Mouse (Mus musculus) midbrain, embryonic 15.5 days (tissue): ENCODE measurements around the gene Card9. TPM values are rescaled to one million over a fixed set of nuclear protein-coding genes. Genes with fewer than 3 reads are reported as not detected.

ENCODE experiments used
- ATAC-seq: fragments of 200-750 bp; cut with Nextera tagmentation; replicated peaks from 2 replicates; pipeline ENCODE4 v1.8.0; 2017; ENCODE audit warnings: moderate TSS enrichment
- H3K27ac ChIP-seq: fragments of 300-500 bp; sonication (generic); 2 replicates; pipeline ENCODE4 v1.5.1; 2015; ENCODE audit warnings: mild to moderate bottlenecking, inconsistent platforms
- H3K27me3 ChIP-seq: fragments of 300-500 bp; sonication (generic); replicated peaks from 2 replicates; pipeline ENCODE4 v1.6.1; 2015; ENCODE audit warnings: inconsistent platforms
- H3K36me3 ChIP-seq: fragments of 300-500 bp; sonication (generic); replicated peaks from 2 replicates; pipeline ENCODE4 v1.6.1; 2015; ENCODE audit warnings: inconsistent platforms
- H3K4me1 ChIP-seq: fragments of 300-500 bp; sonication (generic); 2 replicates; pipeline ENCODE4 v1.6.1; 2015; ENCODE audit warnings: inconsistent platforms
- H3K4me2 ChIP-seq: fragments of 300-500 bp; sonication (generic); 2 replicates; pipeline ENCODE4 v1.6.1; 2015; ENCODE audit warnings: inconsistent platforms, mild to moderate bottlenecking, moderate library complexity
- H3K4me3 ChIP-seq: fragments of 300-500 bp; sonication (generic); 2 replicates; pipeline ENCODE4 v1.5.1; 2015; ENCODE audit warnings: mild to moderate bottlenecking, inconsistent platforms
- H3K9ac ChIP-seq: fragments of 300-500 bp; sonication (generic); 2 replicates; pipeline ENCODE4 v1.6.1; 2015; ENCODE audit warnings: mild to moderate bottlenecking, inconsistent platforms
- H3K9me3 ChIP-seq: fragments of 300-500 bp; sonication (generic); 2 replicates; pipeline ENCODE4 v1.6.1; 2016; ENCODE audit warnings: inconsistent platforms
- WGBS: fragments of 180-500 bp; shearing (Covaris S2); methylation state at CpG from one replicate; pipeline ENCODE4 v1.1.7; 2015; ENCODE audit warnings: mixed read lengths; 5-methylcytosine and 5-hydroxymethylcytosine counted together
- polyA plus RNA-seq: library from polyadenylated mRNA; unstranded; fragments of >200 nt; fragmentation: Nextera tagmentation; extraction: Ambion mirVana; gene quantifications from 2 replicates; pipeline ENCODE4 v1.2.1, GENCODE M21; 2015

Card9 gene
- polyA plus RNA-seq, 1 experiment from 2014 or later = 2.9 TPM

DNA sequence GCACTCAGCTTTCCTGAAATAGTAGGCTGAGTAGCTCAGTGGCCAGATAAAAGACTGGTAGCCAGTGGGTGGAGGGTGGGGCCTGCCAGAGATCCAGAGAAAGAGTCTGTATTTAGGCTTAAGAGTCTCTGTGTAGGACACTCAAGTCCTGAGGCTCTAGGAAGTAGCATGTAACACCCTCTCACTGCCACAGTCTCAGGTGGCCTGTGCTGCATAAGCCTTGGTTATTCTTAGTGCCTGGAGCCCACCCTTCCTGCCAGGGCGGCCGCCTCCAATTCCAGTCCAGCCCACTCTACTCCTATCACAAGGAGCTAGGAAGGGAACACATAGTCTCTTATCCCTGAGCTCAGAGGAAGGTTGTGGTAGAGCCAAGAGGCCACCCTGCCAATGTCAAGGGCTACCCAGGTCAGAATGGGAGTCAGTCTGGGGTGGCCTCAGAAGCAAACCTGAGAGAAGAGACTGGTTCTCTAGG, 19.2 kb downstream of the Card9 start:
- Histone ChIP-seq H3K27ac (no peak overlapping the region; the same call in 1 of the 2 replicates), H3K9me3 (no peaks in the 10 kb centered on the region), H3K36me3 (peaks cover 51% of the 10 kb centered on the region), H3K4me3 (no peak overlapping the region), H3K9ac (no peak overlapping the region), H3K4me1 (no peaks in the 10 kb centered on the region), H3K4me2 (no peak overlapping the region), H3K27me3 (no peaks in the 10 kb centered on the region)
- WGBS = 92% methylated on average over 2 of the region's 2 CpGs
- ATAC-seq = no peak

DNA sequence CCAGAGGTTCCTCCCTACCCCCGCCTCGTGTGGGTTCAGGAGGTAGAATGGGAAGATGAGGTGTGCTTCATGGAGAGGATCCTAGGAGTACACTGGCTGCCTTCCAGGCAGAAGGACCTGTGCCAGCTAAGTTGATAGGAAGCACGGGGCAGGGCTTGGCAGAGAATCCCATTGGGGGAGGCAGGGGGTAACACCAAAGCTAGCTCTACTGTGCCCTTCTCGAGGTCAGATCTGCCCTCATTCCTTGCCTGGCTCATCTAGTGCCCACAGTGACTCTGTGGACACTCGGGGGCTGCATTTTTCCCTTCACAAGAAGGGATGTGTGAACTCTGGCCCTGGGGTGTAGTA, 21.5 kb downstream of the Card9 start:
- H3K9ac ChIP-seq = no peak overlapping the region
- 90% methylated on average over 5 of the region's 5 CpGs for WGBS
- H3K4me2 ChIP-seq = no peak overlapping the region
- ATAC-seq = no peak
- H3K36me3 ChIP-seq = peaks cover 37% of the 10 kb centered on the region
- no peaks in the 10 kb centered on the region for H3K27me3 ChIP-seq
- no peak overlapping the region for H3K27ac ChIP-seq
- H3K4me1 ChIP-seq = no peaks in the 10 kb centered on the region
- H3K9me3 ChIP-seq = no peaks in the 10 kb centered on the region
- no peak overlapping the region for H3K4me3 ChIP-seq

DNA sequence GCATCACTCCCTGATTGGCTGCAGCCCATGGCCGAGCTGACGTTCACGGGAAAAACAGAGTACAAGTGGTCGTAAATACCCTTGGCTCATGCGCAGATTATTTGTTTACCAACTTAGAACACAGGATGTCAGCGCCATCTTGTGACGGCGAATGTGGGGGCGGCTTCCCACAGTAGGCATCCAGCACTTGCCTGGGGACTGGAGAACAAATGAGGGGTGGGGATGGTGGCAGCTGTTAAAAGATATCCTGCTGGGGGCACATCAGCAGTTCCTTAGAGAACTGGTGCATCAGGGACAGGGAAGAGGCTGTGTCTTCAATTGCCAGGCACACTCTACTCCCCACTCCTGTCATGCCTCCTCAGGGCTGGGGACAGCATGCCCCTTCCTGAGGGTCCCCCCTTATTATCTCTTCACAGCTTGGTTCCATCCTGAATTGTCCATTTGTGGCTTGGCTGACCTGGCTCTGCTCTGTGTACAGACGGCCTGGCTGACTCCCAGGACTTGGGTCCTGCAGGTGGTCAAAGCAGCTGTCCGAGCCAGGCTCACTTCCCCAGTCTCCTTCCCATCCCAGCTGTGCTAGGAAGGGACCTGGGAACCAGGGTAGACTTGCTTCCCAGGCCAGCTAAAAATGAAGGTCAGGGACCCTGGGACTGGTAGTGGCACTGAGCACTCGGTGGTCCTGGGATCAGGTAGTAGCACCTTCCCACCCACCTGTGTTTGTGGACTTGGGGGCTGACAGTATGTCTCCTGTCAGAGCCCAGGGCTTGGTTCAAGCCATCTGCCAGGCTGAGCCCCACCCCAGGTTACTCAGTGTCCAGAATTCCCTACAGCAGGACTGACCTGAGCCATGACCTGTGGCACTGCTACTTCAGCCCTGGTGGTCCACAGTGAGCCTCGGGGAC, 22.2 kb downstream of the Card9 start:
- 82% methylated on average over 9 of the region's 13 CpGs for WGBS
- no peak overlapping the region for H3K9ac ChIP-seq
- no peak overlapping the region for H3K27ac ChIP-seq
- H3K4me3 ChIP-seq = no peak overlapping the region
- H3K36me3 ChIP-seq = peaks cover 37% of the 10 kb centered on the region
- no peaks in the 10 kb centered on the region for H3K9me3 ChIP-seq
- no peaks in the 10 kb centered on the region for H3K27me3 ChIP-seq
- no peak overlapping the region for H3K4me2 ChIP-seq
- ATAC-seq = peak; percentile 30; the same call in 1 of the 2 replicates
- H3K4me1 ChIP-seq = no peaks in the 10 kb centered on the region

DNA sequence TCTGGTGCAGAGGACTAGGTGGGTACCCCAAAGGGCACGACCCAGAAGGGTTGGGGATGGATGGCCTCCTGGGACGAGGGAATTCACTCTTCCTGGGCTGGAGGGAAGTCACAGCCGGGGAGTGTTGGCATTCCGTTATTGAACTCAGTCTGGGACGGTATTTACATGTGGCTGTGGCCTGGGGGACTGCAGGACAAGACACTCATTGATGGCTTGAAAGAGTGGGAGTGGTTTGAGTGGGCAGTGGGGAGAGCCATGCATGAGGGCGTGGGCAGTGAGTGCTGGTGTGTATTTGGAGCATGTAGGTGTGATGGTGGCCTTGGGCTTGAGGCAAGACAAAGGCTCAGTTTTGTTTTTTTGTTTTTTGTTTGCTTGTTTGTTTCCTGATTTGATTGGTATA, 30.0 kb downstream of the Card9 start:
- ATAC-seq = no peak; the same call in 1 of the 2 replicates
- 78% methylated on average over 6 of the region's 6 CpGs for WGBS

DNA sequence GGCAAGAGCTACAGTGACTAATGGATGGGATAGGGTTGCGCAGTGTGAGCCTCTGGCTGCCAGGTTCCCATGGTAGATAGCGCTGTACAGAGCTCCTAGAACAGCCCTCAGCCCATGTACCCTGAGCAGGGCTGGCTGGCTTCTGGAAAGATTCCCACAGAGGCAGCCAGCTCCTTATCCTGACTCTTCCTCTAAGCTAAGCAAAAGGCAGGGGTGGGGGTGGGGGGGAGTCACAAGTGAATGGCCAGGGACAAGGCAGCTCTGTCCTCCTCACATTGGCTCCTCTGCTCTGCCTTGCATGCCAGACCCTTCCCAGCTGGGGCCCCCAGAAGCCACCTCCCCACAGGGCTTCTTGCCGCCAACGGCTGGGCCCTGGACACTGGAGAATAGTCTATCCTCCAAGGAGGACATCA, 30.7 kb downstream of the Card9 start:
- 76% methylated on average over 4 of the region's 4 CpGs for WGBS
- no peak overlapping the region for H3K9ac ChIP-seq
- no peaks in the 10 kb centered on the region for H3K9me3 ChIP-seq
- no peak overlapping the region for H3K4me3 ChIP-seq
- ATAC-seq = peak; percentile 55
- no peak overlapping the region for H3K4me2 ChIP-seq
- H3K4me1 ChIP-seq = no peaks in the 10 kb centered on the region
- peaks cover 34% of the 10 kb centered on the region for H3K36me3 ChIP-seq
- H3K27me3 ChIP-seq = no peaks in the 10 kb centered on the region
- peak overlapping the region; percentile 52; the same call in 1 of the 2 replicates for H3K27ac ChIP-seq

More for the DNA sequence above, 30.0 kb downstream of the Card9 start:
- H3K4me3 ChIP-seq = no peak overlapping the region
- peaks cover 32% of the 10 kb centered on the region for H3K36me3 ChIP-seq
- no peaks in the 10 kb centered on the region for H3K4me1 ChIP-seq
- H3K27ac ChIP-seq = peak overlapping the region; percentile 29; the same call in 1 of the 2 replicates
- H3K27me3 ChIP-seq = no peaks in the 10 kb centered on the region
- no peaks in the 10 kb centered on the region for H3K9me3 ChIP-seq
- H3K9ac ChIP-seq = no peak overlapping the region
- H3K4me2 ChIP-seq = no peak overlapping the region

DNA sequence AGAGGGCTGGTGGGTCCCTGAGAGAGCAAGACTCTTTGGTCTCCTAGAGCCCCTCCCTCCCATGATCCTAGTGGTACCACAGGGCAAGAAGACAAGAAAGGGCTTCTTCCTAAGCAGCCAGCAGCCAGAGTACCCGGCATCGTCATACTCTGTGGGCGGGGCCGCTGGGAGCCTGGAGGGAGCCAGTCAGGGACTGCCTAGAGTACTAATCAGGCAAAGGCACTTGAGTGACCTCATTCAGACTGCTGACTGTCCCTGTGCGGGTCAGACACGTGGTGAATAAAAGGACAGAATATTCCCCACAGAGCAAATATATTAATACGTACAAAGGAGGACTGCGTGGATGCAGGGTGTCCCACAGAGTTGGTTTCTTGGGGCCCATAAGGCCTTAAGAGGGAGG, 31.3 kb downstream of the Card9 start:
- Histone ChIP-seq H3K27ac (no peak overlapping the region), H3K27me3 (no peaks in the 10 kb centered on the region), H3K9me3 (no peaks in the 10 kb centered on the region), H3K4me2 (no peak overlapping the region), H3K4me1 (no peaks in the 10 kb centered on the region), H3K9ac (no peak overlapping the region), H3K36me3 (peaks cover 39% of the 10 kb centered on the region), H3K4me3 (no peak overlapping the region)
- ATAC-seq = no peak
- WGBS = 55% methylated on average over 8 of the region's 8 CpGs

GRCm38 (mm10) chr2:26327852-26328251, 32.9 kb downstream of the Card9 start:
- H3K27ac ChIP-seq = no peak overlapping the region
- H3K36me3 ChIP-seq = peaks cover 50% of the 10 kb centered on the region
- H3K4me1 ChIP-seq = no peaks in the 10 kb centered on the region
- no peak overlapping the region for H3K4me3 ChIP-seq
- WGBS = 86% methylated on average over 4 of the region's 4 CpGs
- ATAC-seq = no peak
- no peaks in the 10 kb centered on the region for H3K27me3 ChIP-seq
- H3K9me3 ChIP-seq = no peaks in the 10 kb centered on the region
- H3K4me2 ChIP-seq = no peak overlapping the region
- H3K9ac ChIP-seq = no peak overlapping the region

- Histone ChIP-seq H3K9ac (no peak overlapping the region), H3K27ac (no peak overlapping the region), H3K4me1 (peaks cover 12% of the 10 kb centered on the region), H3K36me3 (peaks cover 46% of the 10 kb centered on the region), H3K27me3 (no peaks in the 10 kb centered on the region), H3K4me2 (no peak overlapping the region), H3K4me3 (no peak overlapping the region), H3K9me3 (no peaks in the 10 kb centered on the region)
- WGBS = 66% methylated on average over 15 of the region's 15 CpGs
- peak; percentile 66 for ATAC-seq
Measured at GRCm38 (mm10) chr2:26325386-26326181, 35.1 kb downstream of the Card9 start.

GRCm38 (mm10) chr2:26324917-26325316, 35.8 kb downstream of the Card9 start:
- Histone ChIP-seq H3K9ac (no peak overlapping the region), H3K4me2 (no peak overlapping the region), H3K4me1 (peaks cover 19% of the 10 kb centered on the region), H3K27me3 (no peaks in the 10 kb centered on the region), H3K9me3 (no peaks in the 10 kb centered on the region), H3K36me3 (peaks cover 46% of the 10 kb centered on the region), H3K27ac (no peak overlapping the region), H3K4me3 (no peak overlapping the region)
- ATAC-seq = no peak
- 91% methylated on average over 2 of the region's 2 CpGs for WGBS

DNA sequence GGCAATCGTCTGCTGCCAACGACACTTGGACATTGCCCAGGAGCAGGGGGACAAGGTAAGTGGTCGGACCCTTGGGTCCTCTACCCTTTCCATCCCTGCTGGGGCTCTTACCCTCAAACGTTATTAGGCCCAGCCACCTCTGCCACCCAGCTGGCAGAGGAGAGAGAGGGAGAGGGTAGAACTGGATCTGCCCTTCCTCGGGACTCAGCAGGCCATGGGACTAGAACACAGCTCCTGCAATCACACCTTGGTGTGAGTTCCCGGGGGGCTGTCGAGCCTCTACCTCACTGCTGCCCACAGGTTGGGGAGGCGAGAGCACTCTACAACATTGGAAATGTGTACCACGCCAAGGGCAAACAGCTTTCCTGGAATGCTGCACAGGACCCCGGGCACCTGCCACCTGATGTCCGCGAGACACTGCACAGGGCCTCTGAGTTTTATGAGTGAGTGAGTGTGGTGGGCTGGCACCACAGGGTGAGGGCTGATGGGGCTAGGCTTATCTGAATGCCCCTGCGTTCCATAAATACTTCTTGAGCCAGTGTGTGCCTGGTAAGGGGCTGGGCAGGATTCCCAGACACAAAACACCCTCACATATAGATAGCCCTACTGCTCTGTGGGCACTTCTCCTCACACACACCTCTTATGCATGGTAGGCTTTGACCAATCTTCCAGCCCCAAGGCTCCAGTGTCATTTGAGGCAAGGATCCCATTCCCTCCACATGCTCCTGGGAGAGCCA, 37.0 kb downstream of the Card9 start:
- Histone ChIP-seq H3K4me3 (no peak overlapping the region), H3K36me3 (peaks cover 43% of the 10 kb centered on the region), H3K9ac (no peak overlapping the region), H3K27me3 (no peaks in the 10 kb centered on the region), H3K27ac (no peak overlapping the region), H3K4me1 (peaks cover 30% of the 10 kb centered on the region), H3K4me2 (no peak overlapping the region), H3K9me3 (no peaks in the 10 kb centered on the region)
- ATAC-seq = no peak
- 96% methylated on average over 13 of the region's 13 CpGs for WGBS

DNA sequence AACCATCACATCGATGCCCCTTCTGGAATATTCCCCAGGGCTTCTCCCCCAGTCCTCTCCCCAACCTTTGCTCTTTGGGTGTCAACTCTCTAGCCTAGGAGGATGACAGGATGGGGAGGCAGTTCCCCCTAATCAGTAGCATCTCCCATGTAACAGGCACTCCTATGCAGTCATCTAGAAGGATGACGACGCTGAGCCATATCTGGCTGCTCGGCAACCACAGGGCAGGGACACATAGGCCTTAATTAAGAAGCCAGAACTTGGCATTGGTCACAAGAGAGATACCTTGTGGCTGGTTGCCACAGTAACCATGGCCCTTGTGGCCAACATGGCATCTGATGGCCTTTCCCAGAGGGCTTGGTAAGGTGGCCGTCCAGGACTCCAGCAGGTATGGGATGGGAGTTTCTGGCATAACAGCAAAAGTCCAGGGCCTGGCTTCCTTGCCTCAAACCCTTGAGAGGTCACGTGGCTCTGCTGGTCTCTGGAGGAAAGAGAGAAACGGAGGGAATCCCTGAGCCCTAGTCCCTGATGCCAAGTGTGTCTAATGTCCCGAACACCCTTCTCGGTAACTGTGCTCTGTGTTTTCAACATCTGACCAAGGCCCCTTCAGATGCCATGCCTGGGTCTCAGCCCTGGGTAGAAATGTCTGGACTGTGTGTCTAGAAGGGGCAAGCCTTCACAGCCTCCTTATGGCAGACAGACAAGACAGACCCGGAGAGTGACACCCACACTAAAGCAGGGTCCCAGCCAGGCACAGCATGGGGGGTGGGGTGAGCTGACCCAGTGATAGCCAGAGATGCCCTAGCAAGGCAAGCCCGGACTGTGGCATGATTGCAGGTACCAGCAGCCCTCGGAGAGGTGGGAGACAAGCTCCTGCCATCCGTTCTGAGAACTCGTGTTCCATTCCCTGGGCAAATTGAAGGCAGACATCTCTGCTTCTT, 40.2 kb downstream of the Card9 start:
- no peak overlapping the region for H3K27ac ChIP-seq
- H3K4me3 ChIP-seq = no peak overlapping the region
- H3K4me2 ChIP-seq = no peak overlapping the region
- H3K36me3 ChIP-seq = peaks cover 25% of the 10 kb centered on the region; the same call in 1 of the 2 replicates
- H3K9ac ChIP-seq = no peak overlapping the region
- 86% methylated on average over 14 of the region's 14 CpGs for WGBS
- no peaks in the 10 kb centered on the region for H3K27me3 ChIP-seq
- H3K9me3 ChIP-seq = no peaks in the 10 kb centered on the region
- H3K4me1 ChIP-seq = peaks cover 56% of the 10 kb centered on the region
- no peak for ATAC-seq
